Mouse (Mus musculus) cerebellum, adult 2 months (tissue): ENCODE results near the gene Ttc17. TPM values are rescaled to one million over a fixed set of nuclear protein-coding genes. Genes with fewer than 3 reads are reported as not detected.
"Not testable (repeated sequence)": the region's sequence is repeated elsewhere in the genome, so short reads cannot be mapped to it uniquely, and the experiment has no call there.

Experiments used
- DNase-seq, 2 experiments: peaks; one replicate each; pipeline ENCODE4 v3.0.0; 2021
- H3K27ac ChIP-seq: fragments of 200-500 bp; 2 replicates; pipeline ENCODE4 v1.5.1; 2012; ENCODE audit warnings: low read length, control low read depth, inconsistent platforms; ENCODE audit not compliant: insufficient read depth
- H3K27me3 ChIP-seq: fragments of 200-500 bp; 2 replicates; pipeline ENCODE4 v1.6.1; 2012; ENCODE audit warnings: inconsistent platforms, mild to moderate bottlenecking, low read length, moderate library complexity; ENCODE audit not compliant: control insufficient read depth, insufficient read depth
- H3K4me1 ChIP-seq: fragments of 200-500 bp; 2 replicates; pipeline ENCODE4 v1.6.1; 2011; ENCODE audit warnings: low read length; ENCODE audit not compliant: control insufficient read depth, insufficient read depth
- H3K4me3 ChIP-seq: fragments of 200-500 bp; replicated peaks from 2 replicates; pipeline ENCODE3; 2011; ENCODE audit warnings: mild to moderate bottlenecking, low read depth, low read length, control low read depth; ENCODE audit not compliant: insufficient read depth
- CTCF ChIP-seq: fragments of 200-500 bp; IDR thresholded peaks from 2 replicates; pipeline ENCODE4 v1.5.1; 2011; ENCODE audit warnings: low read depth, mild to moderate bottlenecking, control low read depth, low read length, moderate library complexity, borderline replicate concordance; ENCODE audit not compliant: insufficient read depth
- POLR2A ChIP-seq: fragments of 200-500 bp; IDR thresholded peaks from 2 replicates; pipeline ENCODE4 v1.6.1; 2011; ENCODE audit warnings: low read length, control low read depth, borderline replicate concordance; ENCODE audit not compliant: insufficient read depth
- WGBS: fragments of 180-500 bp; shearing (Covaris S2); methylation state at CpG from one replicate; pipeline ENCODE4 v1.1.7; 2018; 5-methylcytosine and 5-hydroxymethylcytosine counted together
- polyA plus RNA-seq: library from polyadenylated mRNA; depleted of rRNA; stranded (reverse); fragments of >200 nt; gene quantifications from 2 replicates; pipeline ENCODE4 v1.2.3, GENCODE M21; 2012

Ttc17 gene
- polyA plus RNA-seq, 1 experiment = 44.6 TPM

- Histone ChIP-seq H3K27ac (peak overlapping the region; percentile 72; the same call in 1 of the 2 replicates), H3K27me3 (no peaks in the 10 kb centered on the region), H3K4me3 (no peak overlapping the region), H3K4me1 (peaks cover 29% of the 10 kb centered on the region)
- TF ChIP-seq CTCF (no peak), POLR2A (no peak)
- DNase-seq = no peak
- WGBS = 57% methylated on average over 5 of the region's 5 CpGs
Measured at GRCm38 (mm10) chr2:94397453-94397852, 9.0 kb downstream of the Ttc17 start.

GRCm38 (mm10) chr2:94396325-94396724, 10.2 kb downstream of the Ttc17 start:
- Histone ChIP-seq H3K27ac (no peak overlapping the region), H3K27me3 (no peaks in the 10 kb centered on the region), H3K4me1 (peaks cover 29% of the 10 kb centered on the region), H3K4me3 (no peak overlapping the region)
- no peak for DNase-seq
- TF ChIP-seq POLR2A (no peak), CTCF (no peak)
- WGBS = 87% methylated on average over 5 of the region's 5 CpGs

GRCm38 (mm10) chr2:94391127-94391526, 15.4 kb downstream of the Ttc17 start:
- 88% methylated on average over 12 of the region's 12 CpGs for WGBS
- peaks cover 12% of the 10 kb centered on the region for H3K4me1 ChIP-seq
- H3K27me3 ChIP-seq, DNase-seq, H3K27ac ChIP-seq, H3K4me3 ChIP-seq: not testable (repeated sequence)

GRCm38 (mm10) chr2:94389000-94389399, 17.5 kb downstream of the Ttc17 start:
- Histone ChIP-seq H3K27me3 (no peaks in the 10 kb centered on the region), H3K4me3 (no peak overlapping the region), H3K4me1 (peaks cover 25% of the 10 kb centered on the region), H3K27ac (no peak overlapping the region)
- TF ChIP-seq POLR2A (no peak), CTCF (no peak)
- DNase-seq = no peak
- 66% methylated on average over 9 of the region's 9 CpGs for WGBS

GRCm38 (mm10) chr2:94387846-94388245, 18.6 kb downstream of the Ttc17 start:
- Histone ChIP-seq H3K27ac (no peak overlapping the region), H3K4me1 (peaks cover 30% of the 10 kb centered on the region), H3K4me3 (no peak overlapping the region), H3K27me3 (no peaks in the 10 kb centered on the region)
- 49% methylated on average over 5 of the region's 5 CpGs for WGBS
- TF ChIP-seq CTCF = no peak
- no peak for TF ChIP-seq POLR2A
- DNase-seq = no peak

- DNase-seq = peak; percentile 84 to 91
- not testable (repeated sequence) for H3K4me3 ChIP-seq, H3K27me3 ChIP-seq
Measured at GRCm38 (mm10) chr2:94384483-94384882, 22.0 kb downstream of the Ttc17 start.

GRCm38 (mm10) chr2:94381057-94381647, 25.3 kb downstream of the Ttc17 start:
- H3K4me1 ChIP-seq = peaks cover 26% of the 10 kb centered on the region
- H3K27ac ChIP-seq = peak overlapping the region; percentile 68
- H3K4me3 ChIP-seq = no peak overlapping the region
- TF ChIP-seq POLR2A (no peak), CTCF (no peak; the same call in 1 of the 2 replicates)
- no peaks in the 10 kb centered on the region for H3K27me3 ChIP-seq
- peak; percentile 51 to 74 for DNase-seq
- 25% methylated on average over 2 of the region's 2 CpGs for WGBS

More at GRCm38 (mm10) chr2:94384483-94384882, 22.0 kb downstream of the Ttc17 start:
- peak overlapping the region; percentile 87 for H3K27ac ChIP-seq
- WGBS = 13% methylated on average over 10 of the region's 10 CpGs
- H3K4me1 ChIP-seq = peaks cover 36% of the 10 kb centered on the region

- H3K4me1 ChIP-seq = peaks cover 13% of the 10 kb centered on the region
- H3K27ac ChIP-seq = no peak overlapping the region
- no peak for TF ChIP-seq CTCF
- TF ChIP-seq POLR2A = no peak
- no peak overlapping the region for H3K4me3 ChIP-seq
- DNase-seq = no peak
- H3K27me3 ChIP-seq = no peaks in the 10 kb centered on the region
- 75% methylated on average over 11 of the region's 11 CpGs for WGBS
Measured at GRCm38 (mm10) chr2:94378678-94379077, 27.8 kb downstream of the Ttc17 start.

- Histone ChIP-seq H3K4me1 (no peaks in the 10 kb centered on the region), H3K4me3 (no peak overlapping the region), H3K27ac (no peak overlapping the region), H3K27me3 (no peaks in the 10 kb centered on the region)
- no peak for TF ChIP-seq POLR2A
- TF ChIP-seq CTCF = peak; percentile 40; the same call in 1 of the 2 replicates
- DNase-seq = no peak
- 79% methylated on average over 6 of the region's 6 CpGs for WGBS
Measured at GRCm38 (mm10) chr2:94371093-94371492, 35.4 kb downstream of the Ttc17 start.
